Mouse (Mus musculus): ENCODE measurements around the gene Fiz1. TPM values are rescaled to one million over a fixed set of nuclear protein-coding genes. Genes with fewer than 3 reads are reported as not detected.

Gene Fiz1
- polyA plus RNA-seq, 1 experiment from 2014 or later = 34.3 TPM

DNA sequence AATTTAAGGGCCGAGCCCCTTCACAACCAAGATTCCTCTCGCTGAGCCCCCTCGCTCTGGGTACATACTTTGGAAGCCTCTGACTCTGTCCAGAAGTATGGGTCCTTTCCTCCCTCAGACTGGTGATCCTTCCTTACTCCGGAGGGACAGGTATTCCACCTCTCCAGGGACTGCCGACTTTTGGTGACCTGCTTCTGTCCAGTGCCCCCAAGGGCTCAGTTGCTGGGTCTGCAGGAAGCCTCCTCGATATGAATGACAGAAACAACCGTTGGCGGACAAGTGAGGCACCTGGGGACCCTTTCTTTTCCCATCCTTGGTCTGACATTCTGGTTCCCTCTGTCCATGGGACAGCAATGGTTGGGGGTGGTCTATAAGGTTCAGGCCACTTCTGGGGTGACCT is 42.9 kb upstream of the Fiz1 start:
- ATAC-seq = no peak
- Histone ChIP-seq H3K9ac (ENCODE audit: low read length) (peak overlapping the region; percentile 77), H3K36me3 (ENCODE audit: control insufficient read depth, insufficient read depth, low read length) (no peaks in the 10 kb centered on the region), H3K4me1 (ENCODE audit: control insufficient read depth, insufficient read depth, low read length) (peaks cover 27% of the 10 kb centered on the region), H3K27ac (ENCODE audit: low read depth, low read length) (no peak overlapping the region), H3K4me2 (ENCODE audit: low read length) (peak overlapping the region; percentile 56), H3K4me3 (ENCODE audit: low read depth, low read length) (peak overlapping the region; percentile 50), H3K9me3 (replicated peaks; ENCODE audit: control insufficient read depth, low read length) (no peaks in the 10 kb centered on the region), H3K27me3 (replicated peaks; ENCODE audit: control insufficient read depth, insufficient read depth, low read length) (peaks cover 54% of the 10 kb centered on the region)
- no peak for DNase-seq (ENCODE audit: low spot score)
- WGBS = 44% methylated on average over 8 of the region's 8 CpGs

DNA sequence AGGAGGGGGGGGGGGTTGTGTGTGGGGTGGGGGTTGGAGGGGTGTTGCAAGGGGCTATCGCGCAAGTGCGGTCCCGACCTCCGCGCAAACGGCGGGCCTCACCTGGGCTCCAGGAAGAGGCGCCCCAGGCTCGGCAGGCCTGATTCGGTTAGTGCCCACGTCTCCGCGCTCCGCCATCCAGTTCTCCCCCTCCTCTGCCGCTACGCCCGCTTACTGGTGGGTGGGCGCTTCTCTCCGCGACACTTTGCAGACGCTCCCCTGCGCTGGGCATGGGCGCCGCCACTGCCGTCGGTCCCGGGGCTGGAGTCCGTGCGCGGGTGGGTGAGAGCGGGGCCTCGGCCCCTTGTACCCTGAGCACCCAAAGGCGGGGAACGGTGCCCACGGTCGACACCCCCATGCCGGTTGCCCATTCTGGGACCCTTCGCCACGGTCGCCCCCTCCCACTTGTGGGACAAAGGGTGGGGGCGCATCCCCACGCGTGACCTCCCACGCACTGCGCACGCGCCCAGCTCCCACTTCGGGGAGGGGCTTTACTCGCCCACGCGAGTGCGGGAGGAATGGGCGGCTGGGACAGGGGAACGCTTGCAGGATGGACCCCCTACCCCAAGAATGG is 42.3 kb upstream of the Fiz1 start:
- peak overlapping the region; percentile 77 for H3K9ac ChIP-seq (ENCODE audit: low read length)
- H3K4me1 ChIP-seq (ENCODE audit: control insufficient read depth, insufficient read depth, low read length) = peaks cover 32% of the 10 kb centered on the region
- peak; percentile 60 for DNase-seq (ENCODE audit: low spot score)
- H3K4me2 ChIP-seq (ENCODE audit: low read length) = peak overlapping the region; percentile 56
- peaks cover 54% of the 10 kb centered on the region for H3K27me3 ChIP-seq (replicated peaks; ENCODE audit: control insufficient read depth, insufficient read depth, low read length)
- WGBS = 5% methylated on average over 35 of the region's 55 CpGs
- H3K9me3 ChIP-seq (replicated peaks; ENCODE audit: control insufficient read depth, low read length) = no peaks in the 10 kb centered on the region
- H3K27ac ChIP-seq (ENCODE audit: low read depth, low read length) = peak overlapping the region; percentile 5; the same call in 1 of the 2 replicates
- no peak for ATAC-seq
- H3K4me3 ChIP-seq (ENCODE audit: low read depth, low read length) = peak overlapping the region; percentile 50
- no peaks in the 10 kb centered on the region for H3K36me3 ChIP-seq (ENCODE audit: control insufficient read depth, insufficient read depth, low read length)

DNA sequence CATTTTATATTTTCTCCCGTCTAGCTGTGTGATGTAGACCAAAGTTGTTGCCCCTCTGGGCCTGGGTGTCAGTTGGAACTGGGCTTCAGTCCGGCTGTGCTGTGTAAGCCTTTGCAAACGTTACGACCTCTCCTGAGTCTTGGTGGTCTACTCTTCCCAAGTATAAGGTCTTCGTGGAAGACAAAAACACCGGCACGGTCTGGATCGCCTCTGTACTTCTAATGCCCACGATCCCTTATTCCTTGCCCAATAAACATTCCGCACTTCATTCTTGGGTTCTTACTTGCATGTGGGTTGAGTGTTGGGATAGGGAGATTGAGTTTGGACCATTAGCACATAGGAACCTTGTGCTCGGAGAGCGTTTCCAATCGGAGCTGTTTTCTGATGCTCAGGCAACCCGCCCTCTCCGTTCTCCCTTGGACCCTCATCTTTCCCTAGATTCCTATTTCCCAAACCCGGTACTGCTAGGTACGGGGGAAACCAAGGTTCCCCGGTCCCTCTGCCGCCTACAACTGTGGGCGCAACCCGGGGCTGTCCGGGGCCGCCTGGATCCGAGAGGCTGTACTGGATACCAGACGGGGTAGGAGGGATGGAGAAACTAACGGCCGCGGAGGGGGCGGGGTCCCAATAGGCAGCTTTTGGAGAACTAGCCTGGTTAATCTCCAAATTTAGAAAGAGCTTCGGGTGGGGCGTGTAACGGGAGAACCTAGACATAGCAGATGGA is 39.1 kb upstream of the Fiz1 start:
- no peak overlapping the region for H3K27ac ChIP-seq (ENCODE audit: low read depth, low read length)

DNA sequence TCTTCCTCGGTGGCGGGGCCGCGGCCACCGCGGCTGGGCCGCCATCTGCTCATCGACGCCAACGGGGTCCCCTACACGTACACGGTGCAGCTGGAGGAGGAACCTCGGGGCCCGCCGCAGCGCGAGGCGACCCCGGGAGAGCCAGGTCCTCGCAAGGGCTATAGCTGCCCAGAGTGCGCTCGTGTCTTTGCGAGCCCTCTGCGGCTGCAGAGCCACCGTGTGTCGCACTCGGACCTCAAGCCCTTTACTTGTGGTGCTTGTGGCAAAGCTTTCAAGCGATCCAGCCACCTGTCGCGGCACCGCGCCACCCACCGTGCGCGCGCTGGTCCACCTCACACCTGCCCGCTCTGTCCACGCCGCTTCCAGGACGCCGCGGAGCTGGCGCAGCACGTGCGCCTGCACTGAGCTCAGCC is 38.4 kb upstream of the Fiz1 start:
- DNase-seq (ENCODE audit: low spot score) (no peak), ATAC-seq (no peak)
- 6% methylated on average over 45 of the region's 45 CpGs for WGBS
- no peaks in the 10 kb centered on the region for H3K9me3 ChIP-seq (replicated peaks; ENCODE audit: control insufficient read depth, low read length)
- peaks cover 26% of the 10 kb centered on the region for H3K4me1 ChIP-seq (ENCODE audit: control insufficient read depth, insufficient read depth, low read length)
- peak overlapping the region; percentile 91 for H3K9ac ChIP-seq (ENCODE audit: low read length)
- peak overlapping the region; percentile 78 for H3K4me3 ChIP-seq (ENCODE audit: low read depth, low read length)
- H3K27ac ChIP-seq (ENCODE audit: low read depth, low read length) = no peak overlapping the region
- no peaks in the 10 kb centered on the region for H3K36me3 ChIP-seq (ENCODE audit: control insufficient read depth, insufficient read depth, low read length)
- H3K27me3 ChIP-seq (replicated peaks; ENCODE audit: control insufficient read depth, insufficient read depth, low read length) = peaks cover 51% of the 10 kb centered on the region
- peak overlapping the region; percentile 90 for H3K4me2 ChIP-seq (ENCODE audit: low read length)

More for the DNA sequence above, 39.1 kb upstream of the Fiz1 start:
- H3K36me3 ChIP-seq (ENCODE audit: control insufficient read depth, insufficient read depth, low read length) = no peaks in the 10 kb centered on the region
- H3K9ac ChIP-seq (ENCODE audit: low read length) = peak overlapping the region; percentile 91
- peak overlapping the region; percentile 90 for H3K4me2 ChIP-seq (ENCODE audit: low read length)
- DNase-seq (ENCODE audit: low spot score) = no peak
- H3K4me3 ChIP-seq (ENCODE audit: low read depth, low read length) = peak overlapping the region; percentile 78
- peaks cover 54% of the 10 kb centered on the region for H3K27me3 ChIP-seq (replicated peaks; ENCODE audit: control insufficient read depth, insufficient read depth, low read length)
- ATAC-seq = no peak
- H3K4me1 ChIP-seq (ENCODE audit: control insufficient read depth, insufficient read depth, low read length) = peaks cover 26% of the 10 kb centered on the region
- 10% methylated on average over 32 of the region's 32 CpGs for WGBS
- H3K9me3 ChIP-seq (replicated peaks; ENCODE audit: control insufficient read depth, low read length) = no peaks in the 10 kb centered on the region

DNA sequence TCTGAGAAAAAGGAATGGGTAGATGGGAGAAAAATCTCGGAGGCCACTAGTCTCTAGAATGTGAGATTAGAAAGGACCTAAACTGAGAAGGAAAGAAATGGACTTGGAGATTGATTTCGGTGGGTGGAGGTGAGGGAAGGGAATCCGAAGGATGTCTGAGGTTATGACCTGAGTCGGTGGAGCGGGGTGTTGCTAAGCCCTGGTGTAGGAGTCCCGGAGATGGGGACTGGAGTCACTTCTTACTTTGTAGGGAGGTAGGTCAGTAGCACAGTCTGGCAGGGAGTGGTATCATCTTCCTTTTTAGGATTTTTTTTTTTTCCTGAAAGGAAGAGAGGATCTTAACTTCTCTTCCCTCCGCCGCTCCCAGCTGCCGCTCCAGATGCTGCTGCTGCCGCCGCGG is 37.9 kb upstream of the Fiz1 start:
- Histone ChIP-seq H3K27me3 (replicated peaks; ENCODE audit: control insufficient read depth, insufficient read depth, low read length) (peaks cover 46% of the 10 kb centered on the region), H3K27ac (ENCODE audit: low read depth, low read length) (no peak overlapping the region), H3K4me1 (ENCODE audit: control insufficient read depth, insufficient read depth, low read length) (peaks cover 26% of the 10 kb centered on the region), H3K9me3 (replicated peaks; ENCODE audit: control insufficient read depth, low read length) (no peaks in the 10 kb centered on the region), H3K36me3 (ENCODE audit: control insufficient read depth, insufficient read depth, low read length) (no peaks in the 10 kb centered on the region), H3K4me2 (ENCODE audit: low read length) (peak overlapping the region; percentile 90), H3K9ac (ENCODE audit: low read length) (peak overlapping the region; percentile 91), H3K4me3 (ENCODE audit: low read depth, low read length) (peak overlapping the region; percentile 78)
- WGBS = 9% methylated on average over 11 of the region's 12 CpGs
- no peak for DNase-seq (ENCODE audit: low spot score)
- ATAC-seq = no peak

DNA sequence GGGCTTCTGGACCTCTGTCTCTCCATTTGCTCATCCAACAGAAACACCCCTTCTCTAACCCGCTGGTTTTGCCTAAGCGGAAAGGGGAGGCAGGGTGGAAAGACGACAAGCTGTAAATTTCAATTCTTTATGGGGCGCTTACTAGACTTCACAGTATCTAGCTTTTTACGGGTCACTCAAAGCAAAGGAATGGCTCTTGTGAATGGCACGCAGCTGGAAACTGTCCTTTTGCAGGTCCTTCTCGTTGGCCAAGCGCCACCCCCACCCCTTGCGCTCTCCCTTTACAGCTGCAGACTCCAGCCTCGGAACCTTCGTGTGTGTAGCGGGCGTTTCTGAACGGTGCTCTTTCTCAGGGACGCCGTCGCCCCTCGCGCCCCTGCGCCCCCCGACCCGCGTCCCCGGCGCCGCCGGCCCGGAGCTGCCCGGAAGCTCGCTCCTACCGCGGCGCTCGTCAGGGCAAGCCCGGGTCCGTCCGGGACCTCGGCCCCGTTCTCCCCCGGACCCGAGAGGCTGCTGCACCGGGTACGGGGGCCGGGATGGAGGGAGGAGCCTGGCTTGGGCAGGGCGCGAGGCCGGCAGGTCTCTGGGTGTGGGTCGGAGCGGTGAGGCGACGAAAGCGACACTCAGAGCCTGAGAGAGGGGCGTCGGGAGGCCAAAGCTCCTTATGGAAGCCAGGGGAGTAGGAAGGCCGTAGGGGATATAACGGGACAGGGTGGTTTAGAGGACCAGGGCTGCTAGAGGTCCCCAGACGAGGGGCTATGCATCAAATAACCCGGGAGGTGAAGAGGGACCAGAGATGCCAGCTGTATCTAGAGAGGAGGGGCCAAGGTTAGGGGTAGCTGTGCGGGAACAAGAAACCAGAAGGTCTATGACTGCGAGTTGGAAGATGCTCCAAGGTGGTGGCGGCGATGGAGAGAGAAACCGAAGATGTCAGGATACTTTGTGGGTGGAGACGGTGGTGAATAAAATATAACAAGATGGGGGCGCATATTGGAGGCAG is 37.0 kb upstream of the Fiz1 start, which contains the start of gene Zfp580:
TSS of gene Zfp580 (plus strand) at position 346 of the 1,000 bp plus-strand sequence.
- H3K9me3 ChIP-seq (replicated peaks; ENCODE audit: control insufficient read depth, low read length) = no peaks in the 10 kb centered on the region
- under 1% methylated on average over 65 of the region's 65 CpGs for WGBS
- peak within 1 kb of the TSS; percentile 76 for H3K27ac ChIP-seq (ENCODE audit: low read depth, low read length)
- peaks cover 38% of the 10 kb centered on the region for H3K27me3 ChIP-seq (replicated peaks; ENCODE audit: control insufficient read depth, insufficient read depth, low read length)
- peak within 1 kb of the TSS; percentile 78 for H3K4me3 ChIP-seq (ENCODE audit: low read depth, low read length)
- peak within 1 kb of the TSS; percentile 91 for H3K9ac ChIP-seq (ENCODE audit: low read length)
- ATAC-seq = peak; percentile 87
- peak within 1 kb of the TSS; percentile 90 for H3K4me2 ChIP-seq (ENCODE audit: low read length)
- peak; percentile 79 for DNase-seq (ENCODE audit: low spot score)
- no peaks in the 10 kb centered on the region for H3K36me3 ChIP-seq (ENCODE audit: control insufficient read depth, insufficient read depth, low read length)
- peaks cover 20% of the 10 kb centered on the region for H3K4me1 ChIP-seq (ENCODE audit: control insufficient read depth, insufficient read depth, low read length)

DNA sequence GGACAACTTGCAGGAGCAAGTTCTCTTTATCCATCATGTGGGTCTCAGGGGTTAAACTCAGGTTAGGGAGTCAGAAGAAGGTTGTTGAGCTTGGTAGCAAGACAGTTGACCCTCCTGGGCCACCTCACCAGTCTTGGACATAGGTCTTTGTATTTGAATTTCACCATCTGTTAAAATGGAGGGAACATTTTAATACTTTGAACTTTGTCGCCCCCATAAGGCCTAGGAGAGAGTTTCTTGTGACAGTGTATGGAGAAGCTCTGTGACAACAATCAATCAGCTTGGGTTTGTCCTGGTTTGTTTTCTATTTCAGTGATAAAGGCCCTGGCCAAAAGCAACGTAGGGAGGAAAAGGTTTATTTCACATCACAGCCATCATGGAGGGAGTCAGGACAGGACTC is 32.8 kb upstream of the Fiz1 start:
- Histone ChIP-seq H3K27ac (ENCODE audit: low read depth, low read length) (no peak overlapping the region), H3K9ac (ENCODE audit: low read length) (no peak overlapping the region), H3K36me3 (ENCODE audit: control insufficient read depth, insufficient read depth, low read length) (no peaks in the 10 kb centered on the region), H3K4me1 (ENCODE audit: control insufficient read depth, insufficient read depth, low read length) (peaks cover 4% of the 10 kb centered on the region), H3K9me3 (replicated peaks; ENCODE audit: control insufficient read depth, low read length) (no peaks in the 10 kb centered on the region), H3K4me2 (ENCODE audit: low read length) (no peak overlapping the region), H3K4me3 (ENCODE audit: low read depth, low read length) (no peak overlapping the region), H3K27me3 (replicated peaks; ENCODE audit: control insufficient read depth, insufficient read depth, low read length) (no peaks in the 10 kb centered on the region)
- WGBS = 29% methylated on average over 2 of the region's 2 CpGs
- ATAC-seq (no peak), DNase-seq (ENCODE audit: low spot score) (peak; percentile 51)

DNA sequence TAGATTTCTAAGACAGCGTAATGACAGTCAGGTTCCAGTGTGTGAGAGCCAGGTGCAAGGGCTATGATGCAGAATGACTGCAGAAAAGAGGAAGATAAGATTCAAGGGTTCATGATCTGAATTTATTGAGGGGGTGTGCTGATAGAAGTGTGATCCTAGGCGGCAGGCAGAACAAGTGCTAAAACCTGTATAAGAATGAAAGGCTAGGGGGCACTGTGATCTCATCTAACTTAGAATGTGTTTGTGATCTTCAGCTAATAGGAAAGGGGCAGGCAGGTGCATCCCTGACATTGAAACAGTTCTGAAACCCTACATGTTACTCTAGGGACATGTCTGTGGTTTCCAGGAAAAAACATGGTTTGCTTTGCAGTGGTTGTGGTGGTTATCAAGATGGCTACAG is 31.6 kb upstream of the Fiz1 start:
- 72% methylated on average over 2 of the region's 2 CpGs for WGBS
- Histone ChIP-seq H3K9me3 (replicated peaks; ENCODE audit: control insufficient read depth, low read length) (no peaks in the 10 kb centered on the region), H3K4me2 (ENCODE audit: low read length) (no peak overlapping the region), H3K27ac (ENCODE audit: low read depth, low read length) (no peak overlapping the region), H3K27me3 (replicated peaks; ENCODE audit: control insufficient read depth, insufficient read depth, low read length) (no peaks in the 10 kb centered on the region), H3K9ac (ENCODE audit: low read length) (no peak overlapping the region), H3K4me3 (ENCODE audit: low read depth, low read length) (no peak overlapping the region), H3K4me1 (ENCODE audit: control insufficient read depth, insufficient read depth, low read length) (no peaks in the 10 kb centered on the region), H3K36me3 (ENCODE audit: control insufficient read depth, insufficient read depth, low read length) (no peaks in the 10 kb centered on the region)
- DNase-seq (ENCODE audit: low spot score) = no peak
- no peak for ATAC-seq
